Mouse (Mus musculus) liver, adult 10 weeks (tissue): ENCODE data around the gene Pa2g4. TPM values are rescaled to one million over a fixed set of nuclear protein-coding genes. Genes with fewer than 3 reads are reported as not detected.

Experiments
- polyA plus RNA-seq: library from polyadenylated mRNA; stranded (reverse); fragments of 350-450 nt; fragmentation: Illumina TruSeq; extraction: RNeasy Lipid Tissue Mini Kit (QIAGEN cat#74804); gene quantifications from one replicate; pipeline ENCODE4 v1.2.3, GENCODE M21; 2014; ENCODE audit warnings: low read depth, low replicate concordance

Gene Pa2g4
- polyA plus RNA-seq = 57.7 TPM

DNA sequence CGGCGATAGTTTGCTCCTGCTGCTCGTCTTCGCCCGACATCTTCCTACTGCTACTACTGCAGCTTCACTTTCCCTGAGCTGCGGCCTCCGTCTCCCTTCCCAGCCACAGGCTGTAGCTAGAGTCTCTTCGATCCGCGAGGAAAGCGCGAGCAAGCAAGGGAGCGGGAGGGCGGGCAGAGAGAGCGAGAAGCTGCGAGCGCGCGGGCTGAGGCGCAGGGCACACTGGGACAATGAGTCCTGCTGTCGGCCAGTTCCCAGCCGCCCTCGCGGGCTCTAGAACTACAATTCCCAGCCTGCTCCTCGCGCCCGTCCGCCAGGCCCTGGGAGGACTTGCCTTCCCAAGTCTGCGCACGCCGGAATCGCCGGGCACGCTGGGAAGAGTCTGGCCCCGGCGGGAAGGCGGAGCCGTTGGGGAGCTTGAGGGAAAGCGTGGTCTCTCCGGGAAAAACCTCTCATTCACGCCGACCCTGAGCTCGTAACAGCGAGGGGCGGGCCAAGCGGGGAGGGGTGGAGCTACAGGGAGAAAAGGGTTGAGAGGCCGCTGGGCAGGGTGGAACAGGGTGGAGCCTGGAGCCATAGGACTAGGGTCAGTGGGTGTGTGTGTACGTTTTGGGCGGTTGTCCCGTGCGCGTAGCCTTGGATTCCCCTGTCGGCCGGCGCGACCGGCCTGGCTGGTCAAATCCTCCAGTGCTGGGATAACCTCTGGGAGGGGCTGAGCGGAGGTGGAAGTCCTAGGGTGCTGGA lies at the start of gene Pa2g4:
TSS of gene Pa2g4 (minus strand) at position 200 of the 744 bp plus-strand sequence.

DNA sequence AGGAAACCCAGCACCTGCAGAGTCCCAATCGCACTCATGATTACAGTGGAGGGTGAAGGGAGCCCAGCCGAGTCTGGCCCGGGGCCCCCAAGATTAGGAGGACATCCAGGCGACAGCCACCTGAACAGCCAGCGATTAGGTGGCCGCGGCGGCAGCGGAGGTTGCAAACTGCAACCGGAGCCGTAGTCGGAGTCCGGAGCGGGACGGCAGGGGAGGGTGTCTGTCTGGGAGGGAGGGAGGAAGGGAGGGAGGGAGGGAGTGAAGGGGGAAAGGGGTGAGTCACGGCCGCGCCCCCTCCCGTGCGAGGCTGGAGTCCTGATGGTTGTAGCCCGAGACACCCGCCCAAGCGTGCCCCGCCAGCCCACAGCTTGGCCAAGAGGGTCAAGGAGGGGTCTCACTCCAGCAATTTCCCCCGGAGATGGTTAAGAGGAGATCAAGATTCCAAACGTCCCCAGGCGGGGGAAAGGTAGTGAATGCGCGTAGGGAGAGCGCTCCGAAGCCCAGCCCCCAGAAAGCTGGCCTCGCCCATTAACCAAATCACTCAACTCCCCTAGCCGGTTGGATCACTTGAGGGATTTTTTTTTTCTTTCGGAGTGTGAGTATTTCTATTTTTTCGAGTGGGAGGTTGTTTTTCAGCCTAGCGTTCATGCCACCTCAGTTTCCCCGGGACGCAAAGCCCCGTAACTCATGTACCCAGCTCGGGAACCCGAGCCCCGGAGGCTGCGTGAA lies 23.8 kb upstream of the Pa2g4 start, which contains the start of gene Erbb3:
TSS of gene Erbb3 (minus strand) at position 189 of the 729 bp plus-strand sequence.

DNA sequence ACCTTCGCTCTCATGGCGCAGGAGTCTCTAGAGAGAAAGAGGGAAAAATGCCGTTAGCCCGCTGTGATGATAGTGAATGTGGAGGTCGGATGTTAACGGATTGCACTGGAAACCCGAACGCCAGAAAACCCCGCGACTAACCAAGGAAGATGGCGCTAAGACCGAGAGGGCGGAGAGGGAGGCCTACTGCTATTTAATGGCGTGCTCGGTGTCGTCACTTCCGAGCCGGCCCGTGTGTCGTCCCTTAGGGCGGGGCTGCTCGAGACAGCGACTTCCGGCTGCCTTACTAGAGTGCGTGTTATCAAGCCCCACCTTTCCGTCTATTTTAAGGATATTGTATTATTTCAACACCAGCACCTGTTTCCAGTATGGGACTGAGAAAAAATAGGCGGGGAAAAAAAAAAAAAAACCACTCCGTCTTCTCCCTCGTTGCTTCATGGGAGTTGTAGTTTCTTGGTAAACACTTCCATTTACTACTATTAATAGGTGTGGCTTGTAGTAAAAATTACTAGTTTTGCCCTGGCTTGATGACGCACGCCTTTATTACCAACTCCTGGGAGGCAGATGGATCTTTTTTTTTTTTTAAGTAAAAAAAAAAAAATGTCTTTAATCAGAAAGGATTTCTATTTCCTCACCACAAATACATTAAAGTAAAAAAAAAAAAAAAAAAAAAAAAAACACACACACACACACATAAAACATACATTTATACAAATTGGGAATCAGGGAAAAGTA lies 16.7 kb downstream of the Pa2g4 start, which contains the start of gene Rpl41:
TSS of gene Rpl41 (minus strand) at position 359 of the 735 bp plus-strand sequence.

DNA sequence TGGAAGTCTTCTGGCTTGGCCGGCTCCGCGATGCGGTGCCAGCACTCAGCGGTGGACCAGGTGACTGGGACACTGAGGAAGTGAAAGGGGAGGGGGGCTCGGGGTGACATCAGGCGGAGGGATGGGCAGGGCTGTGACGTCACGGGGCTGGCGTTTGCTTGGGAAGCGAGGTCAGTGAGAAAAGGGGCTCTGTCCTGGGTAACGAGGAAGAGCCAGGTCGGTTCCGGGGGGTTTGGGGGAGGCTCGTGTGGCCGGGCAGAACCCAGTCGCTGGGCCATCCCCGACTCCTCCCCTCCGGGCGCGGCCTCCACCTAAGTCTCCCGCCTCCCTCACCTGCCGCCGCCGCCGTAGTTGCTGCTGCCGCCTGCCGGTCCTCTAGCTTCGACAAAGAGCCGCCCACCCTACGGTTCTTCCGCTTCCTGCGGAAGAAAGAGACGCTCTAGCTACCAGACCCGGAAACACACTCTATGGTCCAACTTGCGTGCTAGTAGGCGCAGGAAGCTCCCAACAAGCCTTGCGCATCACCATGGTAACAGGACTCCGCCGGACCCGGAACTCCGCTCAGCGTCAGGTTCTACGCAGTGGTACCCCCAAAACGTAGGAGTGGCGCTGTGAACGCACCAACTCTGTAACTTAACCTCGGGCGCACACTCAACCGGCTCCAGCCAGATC lies 18.3 kb downstream of the Pa2g4 start, which contains the start of gene Zc3h10:
TSS of gene Zc3h10 (minus strand) at position 414 of the 672 bp plus-strand sequence.

DNA sequence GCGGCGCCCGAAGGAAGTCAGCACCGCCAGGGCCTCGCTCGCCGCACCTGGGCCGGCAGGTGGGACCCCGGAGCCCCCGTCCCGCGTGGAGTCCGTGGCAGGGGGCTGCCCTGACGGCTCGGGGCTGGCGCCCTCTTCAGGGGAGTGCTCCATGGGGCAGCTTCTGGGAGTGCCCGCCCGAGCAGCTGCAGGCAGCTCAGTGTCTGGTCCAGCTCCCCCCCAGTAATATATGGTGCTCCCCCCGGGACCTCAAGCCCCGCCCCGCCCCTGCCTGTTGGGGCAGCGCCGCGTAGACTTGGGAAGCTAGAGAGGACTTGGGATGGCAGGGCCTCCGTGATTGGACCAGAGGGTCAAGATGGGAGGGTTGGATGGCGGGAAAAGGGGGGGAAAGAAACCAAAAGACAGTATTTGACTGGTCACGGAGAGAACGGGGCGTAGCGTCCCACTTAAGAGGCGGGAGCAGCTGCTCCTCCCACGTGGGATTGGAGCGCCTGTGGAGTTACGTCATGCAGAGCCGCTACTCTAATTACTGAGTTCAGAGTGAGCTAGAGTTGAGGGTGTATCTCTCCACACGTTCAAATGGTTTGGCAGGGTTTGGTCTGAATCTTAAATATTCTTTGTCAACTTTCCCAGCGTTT lies 40.0 kb downstream of the Pa2g4 start, which contains the start of gene Esyt1:
TSS of gene Esyt1 (minus strand) at position 201 of the 638 bp plus-strand sequence.

Other genes with a start within 250 kb of the Pa2g4 start
- gene Cnpy2, start 243.5 kb downstream of the Pa2g4 start, polyA plus RNA-seq = 59.7 TPM
- gene Cs, start 228.3 kb downstream of the Pa2g4 start, polyA plus RNA-seq = 53.8 TPM
- gene Coq10a, start 197.0 kb downstream of the Pa2g4 start, polyA plus RNA-seq = 18.8 TPM
- gene Ankrd52, start 188.9 kb downstream of the Pa2g4 start, polyA plus RNA-seq = 3.7 TPM
- not detected for gene Slc39a5, start 164.8 kb downstream of the Pa2g4 start, polyA plus RNA-seq
- gene Nabp2, start 154.5 kb downstream of the Pa2g4 start, polyA plus RNA-seq = 26.7 TPM
- gene Rnf41, start 154.3 kb downstream of the Pa2g4 start, polyA plus RNA-seq = 2.3 TPM
- gene Smarcc2, start 106.7 kb downstream of the Pa2g4 start, polyA plus RNA-seq = 34.1 TPM
- gene Myl6, start 71.8 kb downstream of the Pa2g4 start, polyA plus RNA-seq = 58.1 TPM
- gene Myl6b, start 67.3 kb downstream of the Pa2g4 start, polyA plus RNA-seq = not detected
- gene Esyt1, start 40.1 kb downstream of the Pa2g4 start, polyA plus RNA-seq = 1.4 TPM
- gene Zc3h10, start 18.2 kb downstream of the Pa2g4 start, polyA plus RNA-seq = 0.85 TPM
- 17.9 TPM for gene Rpl41, start 16.7 kb downstream of the Pa2g4 start, polyA plus RNA-seq
- gene Erbb3, start 23.7 kb upstream of the Pa2g4 start, polyA plus RNA-seq = 51.1 TPM
- gene Rps26, start 60.8 kb upstream of the Pa2g4 start, polyA plus RNA-seq = 7.3 TPM
- 0.13 TPM for gene Ikzf4, start 80.0 kb upstream of the Pa2g4 start, polyA plus RNA-seq
- 75.1 TPM for gene Suox, start 108.1 kb upstream of the Pa2g4 start, polyA plus RNA-seq
- 81.8 TPM for gene Rab5b, start 130.3 kb upstream of the Pa2g4 start, polyA plus RNA-seq
- gene Pmel, start 138.2 kb upstream of the Pa2g4 start, polyA plus RNA-seq = not detected
- 5.6 TPM for gene Cdk2, start 139.0 kb upstream of the Pa2g4 start, polyA plus RNA-seq
- 5.1 TPM for gene Dgka, start 178.9 kb upstream of the Pa2g4 start, polyA plus RNA-seq
- gene Pym1, start 181.9 kb upstream of the Pa2g4 start, polyA plus RNA-seq = 2.5 TPM
- 56.0 TPM for gene Mmp19, start 224.9 kb upstream of the Pa2g4 start, polyA plus RNA-seq
- gene Dnajc14, start 238.1 kb upstream of the Pa2g4 start, polyA plus RNA-seq = 19.5 TPM
- gene Tmem198b, start 238.4 kb upstream of the Pa2g4 start, polyA plus RNA-seq = 2.1 TPM